Mouse (Mus musculus) intestine, embryonic 14.5 days (tissue): ENCODE data around the gene Txn2. TPM values are rescaled to one million over a fixed set of nuclear protein-coding genes. Genes with fewer than 3 reads are reported as not detected.

Source experiments
- ATAC-seq: fragments of 200-750 bp; cut with Nextera tagmentation; replicated peaks from 2 replicates; pipeline ENCODE4 v1.8.0; 2017; ENCODE audit warnings: low read depth, moderate number of reproducible peaks, moderate TSS enrichment, moderate library complexity; ENCODE audit not compliant: low FRiP score, low TSS enrichment
- DNase-seq: peaks from one replicate; pipeline ENCODE4 v3.0.0-alpha.2; 2018; ENCODE audit warnings: low spot score
- H3K27ac ChIP-seq: fragments of 300-500 bp; sonication (generic); 2 replicates; pipeline ENCODE4 v1.5.1; 2014; ENCODE audit warnings: low read depth, mild to moderate bottlenecking, control low read depth
- H3K27me3 ChIP-seq: fragments of 300-500 bp; sonication (generic); replicated peaks from 2 replicates; pipeline ENCODE4 v1.6.1; 2014; ENCODE audit warnings: low read length, control low read depth; ENCODE audit not compliant: control insufficient read depth, insufficient read depth
- H3K36me3 ChIP-seq: fragments of 300-500 bp; sonication (generic); 2 replicates; pipeline ENCODE4 v1.6.1; 2014; ENCODE audit warnings: low read length, control low read depth; ENCODE audit not compliant: control insufficient read depth, insufficient read depth
- H3K4me1 ChIP-seq: fragments of 300-500 bp; sonication (generic); replicated peaks from 2 replicates; pipeline ENCODE4 v1.6.1; 2014; ENCODE audit warnings: low read length, control low read depth, mixed read lengths; ENCODE audit not compliant: control insufficient read depth, insufficient read depth
- H3K4me2 ChIP-seq: fragments of 300-500 bp; sonication (generic); 2 replicates; pipeline ENCODE4 v1.6.1; 2014; ENCODE audit warnings: low read length
- H3K4me3 ChIP-seq: fragments of 300-500 bp; sonication (generic); 2 replicates; pipeline ENCODE4 v1.5.1; 2014; ENCODE audit warnings: low read depth, low read length, control low read depth, mixed read lengths
- H3K9ac ChIP-seq: fragments of 300-500 bp; sonication (generic); 2 replicates; pipeline ENCODE4 v1.6.1; 2014; ENCODE audit warnings: mild to moderate bottlenecking, low read length
- H3K9me3 ChIP-seq: fragments of 300-500 bp; sonication (generic); 2 replicates; pipeline ENCODE4 v1.6.1; 2016; ENCODE audit warnings: low read length, control low read depth; ENCODE audit not compliant: control insufficient read depth
- WGBS: fragments of 180-500 bp; shearing (Covaris S2); extraction: QIAGEN DNeasy Blood & Tissue Kit; methylation state at CpG from one replicate; pipeline ENCODE4 v1.1.7; 2014; 5-methylcytosine and 5-hydroxymethylcytosine counted together
- polyA plus RNA-seq: library from polyadenylated mRNA; unstranded; fragments of >200 nt; fragmentation: Nextera tagmentation; extraction: Ambion mirVana; gene quantifications from 2 replicates; pipeline ENCODE4 v1.2.1, GENCODE M21; 2014

Gene Txn2
- polyA plus RNA-seq, 1 experiment from 2014 or later = 325 TPM

- WGBS = 75% methylated on average over 10 of the region's 10 CpGs
- no peak for DNase-seq
Observed at GRCm38 (mm10) chr15:77893292-77893691, 35.5 kb downstream of the Txn2 start.

GRCm38 (mm10) chr15:77892420-77892819, 36.4 kb downstream of the Txn2 start:
- Histone ChIP-seq H3K9me3 (no peaks in the 10 kb centered on the region), H3K4me2 (no peak overlapping the region), H3K27ac (no peak overlapping the region), H3K27me3 (no peaks in the 10 kb centered on the region), H3K9ac (no peak overlapping the region), H3K4me1 (no peaks in the 10 kb centered on the region), H3K4me3 (no peak overlapping the region), H3K36me3 (no peaks in the 10 kb centered on the region)
- 88% methylated on average over 10 of the region's 10 CpGs for WGBS
- ATAC-seq = no peak
- no peak for DNase-seq

More at GRCm38 (mm10) chr15:77893292-77893691, 35.5 kb downstream of the Txn2 start:
- H3K4me1 ChIP-seq = no peaks in the 10 kb centered on the region
- ATAC-seq = no peak
- H3K9me3 ChIP-seq = no peaks in the 10 kb centered on the region
- no peak overlapping the region for H3K4me3 ChIP-seq
- H3K36me3 ChIP-seq = no peaks in the 10 kb centered on the region
- no peaks in the 10 kb centered on the region for H3K27me3 ChIP-seq
- H3K27ac ChIP-seq = no peak overlapping the region
- H3K9ac ChIP-seq = no peak overlapping the region
- no peak overlapping the region for H3K4me2 ChIP-seq

- Histone ChIP-seq H3K4me3 (no peak overlapping the region), H3K36me3 (no peaks in the 10 kb centered on the region), H3K4me1 (peaks cover 5% of the 10 kb centered on the region), H3K9ac (no peak overlapping the region), H3K27me3 (no peaks in the 10 kb centered on the region), H3K9me3 (no peaks in the 10 kb centered on the region), H3K27ac (no peak overlapping the region), H3K4me2 (no peak overlapping the region)
- DNase-seq (no peak), ATAC-seq (no peak)
- WGBS = 71% methylated on average over 8 of the region's 8 CpGs
Observed at GRCm38 (mm10) chr15:77891766-77892165, 37.0 kb downstream of the Txn2 start.

- H3K4me2 ChIP-seq = no peak overlapping the region
- ATAC-seq (no peak), DNase-seq (no peak)
- no peaks in the 10 kb centered on the region for H3K36me3 ChIP-seq
- no peaks in the 10 kb centered on the region for H3K27me3 ChIP-seq
- WGBS = 41% methylated on average over 4 of the region's 4 CpGs
- H3K27ac ChIP-seq = no peak overlapping the region
- H3K4me1 ChIP-seq = peaks cover 13% of the 10 kb centered on the region
- H3K4me3 ChIP-seq = no peak overlapping the region
- H3K9ac ChIP-seq = no peak overlapping the region
- H3K9me3 ChIP-seq = no peaks in the 10 kb centered on the region
Observed at GRCm38 (mm10) chr15:77889761-77890422, 38.9 kb downstream of the Txn2 start.

- Histone ChIP-seq H3K4me2 (no peak overlapping the region), H3K36me3 (no peaks in the 10 kb centered on the region), H3K9me3 (no peaks in the 10 kb centered on the region), H3K4me1 (peaks cover 20% of the 10 kb centered on the region), H3K9ac (no peak overlapping the region), H3K27ac (no peak overlapping the region), H3K4me3 (no peak overlapping the region), H3K27me3 (no peaks in the 10 kb centered on the region)
- 64% methylated on average over 7 of the region's 7 CpGs for WGBS
- DNase-seq (no peak), ATAC-seq (no peak)
Observed at GRCm38 (mm10) chr15:77888286-77888685, 40.5 kb downstream of the Txn2 start.

GRCm38 (mm10) chr15:77887093-77887488, 41.7 kb downstream of the Txn2 start:
- no peak overlapping the region for H3K4me2 ChIP-seq
- WGBS = 77% methylated on average over 1 of the region's 1 CpGs
- no peaks in the 10 kb centered on the region for H3K9me3 ChIP-seq
- H3K9ac ChIP-seq = no peak overlapping the region
- no peak overlapping the region for H3K4me3 ChIP-seq
- H3K27ac ChIP-seq = peak overlapping the region; percentile 22; the same call in 1 of the 2 replicates
- H3K36me3 ChIP-seq = no peaks in the 10 kb centered on the region
- H3K4me1 ChIP-seq = peaks cover 32% of the 10 kb centered on the region
- H3K27me3 ChIP-seq = no peaks in the 10 kb centered on the region
- ATAC-seq (no peak), DNase-seq (no peak)

- no peak overlapping the region for H3K4me2 ChIP-seq
- H3K27ac ChIP-seq = peak overlapping the region; percentile 22; the same call in 1 of the 2 replicates
- DNase-seq = no peak
Observed at GRCm38 (mm10) chr15:77886369-77887092, 42.3 kb downstream of the Txn2 start.

GRCm38 (mm10) chr15:77885945-77886344, 42.9 kb downstream of the Txn2 start:
- H3K27ac ChIP-seq = no peak overlapping the region
- DNase-seq = no peak

More at GRCm38 (mm10) chr15:77886369-77887092, 42.3 kb downstream of the Txn2 start:
- H3K27me3 ChIP-seq = no peaks in the 10 kb centered on the region
- no peak for ATAC-seq
- no peak overlapping the region for H3K4me3 ChIP-seq
- peaks cover 37% of the 10 kb centered on the region for H3K4me1 ChIP-seq
- no peak overlapping the region for H3K9ac ChIP-seq
- no peaks in the 10 kb centered on the region for H3K9me3 ChIP-seq
- WGBS = 95% methylated on average over 4 of the region's 5 CpGs
- H3K36me3 ChIP-seq = no peaks in the 10 kb centered on the region

More at GRCm38 (mm10) chr15:77885945-77886344, 42.9 kb downstream of the Txn2 start:
- WGBS = 79% methylated on average over 4 of the region's 4 CpGs
- peaks cover 37% of the 10 kb centered on the region for H3K4me1 ChIP-seq
- H3K36me3 ChIP-seq = no peaks in the 10 kb centered on the region
- H3K9ac ChIP-seq = no peak overlapping the region
- no peaks in the 10 kb centered on the region for H3K9me3 ChIP-seq
- H3K4me3 ChIP-seq = no peak overlapping the region
- no peaks in the 10 kb centered on the region for H3K27me3 ChIP-seq
- H3K4me2 ChIP-seq = no peak overlapping the region
- ATAC-seq = no peak
